Mouse (Mus musculus): ENCODE measurements around the gene Pus10. TPM values are rescaled to one million over a fixed set of nuclear protein-coding genes. Genes with fewer than 3 reads are reported as not detected.

Gene Pus10
- polyA plus RNA-seq, 1 experiment from 2014 or later, result 12.0 TPM

DNA sequence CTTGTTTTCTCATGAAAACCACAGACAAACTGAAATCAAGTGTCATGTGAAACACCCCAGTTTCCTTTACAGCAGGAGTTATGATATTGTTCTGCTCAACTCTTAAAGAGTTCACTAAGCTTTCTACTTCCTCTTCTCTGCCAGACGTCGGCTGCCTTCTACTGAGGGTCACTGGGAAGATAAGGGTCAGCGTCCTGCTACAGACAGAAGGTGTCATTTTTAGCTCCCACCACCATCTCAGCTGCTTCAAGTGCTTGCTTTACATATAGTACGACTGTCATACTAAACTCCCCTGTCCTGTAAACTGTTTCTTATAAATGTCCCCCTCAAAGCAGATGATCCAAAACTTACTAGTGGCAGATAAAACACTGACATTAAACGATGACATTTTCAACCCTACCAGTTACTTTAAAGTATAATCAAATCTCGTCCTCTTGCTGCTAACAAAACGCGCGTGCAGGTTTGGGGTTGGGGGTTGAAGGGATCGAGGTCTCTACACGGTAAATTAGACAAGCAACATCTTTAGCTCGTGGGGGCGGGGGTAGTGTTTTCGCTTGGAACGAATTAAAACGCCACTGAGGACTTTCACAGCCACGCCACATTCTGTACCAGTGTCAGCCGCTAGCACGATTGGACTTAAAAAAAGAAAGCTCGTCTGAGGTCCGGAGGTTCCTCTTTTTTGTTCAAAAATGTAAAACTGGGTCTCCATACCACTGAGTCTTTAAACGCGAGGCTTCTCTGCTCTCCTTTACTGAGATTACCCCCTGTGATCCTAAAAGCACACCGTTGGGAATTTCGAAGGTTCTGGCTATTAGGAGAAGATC is 104.4 kb downstream of the Pus10 start:
- Histone ChIP-seq H3K4me1 (peaks cover 13% of the 10 kb centered on the region; the same call in 1 of the 2 replicates), H3K9me3 (no peaks in the 10 kb centered on the region), H3K36me3 (replicated peaks) (no peaks in the 10 kb centered on the region), H3K27me3 (replicated peaks) (0 out of 2 replicates have a peak, but pooled peaks cover 7% of the 10 kb centered on the region), H3K4me3 (peak overlapping the region; percentile 85), H3K4me2 (peak overlapping the region; percentile 71), H3K9ac (peak overlapping the region; percentile 74), H3K27ac (peak overlapping the region; percentile 83)
- under 1% methylated on average over 25 of the region's 25 CpGs for WGBS
- ATAC-seq (replicated peaks), result peak; percentile 14; the same call in 1 of the 2 replicates

DNA sequence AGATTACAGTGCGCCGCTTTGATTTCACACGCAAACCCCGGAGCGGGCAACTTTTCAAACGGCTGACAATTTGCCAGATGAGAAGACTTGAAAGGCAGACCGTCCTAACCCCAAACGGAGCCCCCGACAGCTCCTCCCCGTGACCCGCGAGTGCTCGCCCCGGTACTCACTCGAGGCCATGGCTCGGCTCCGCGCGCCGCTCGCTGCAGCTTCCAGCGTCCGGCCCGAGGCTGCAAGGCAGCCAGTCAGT is 105.0 kb downstream of the Pus10 start:
- no peak for ATAC-seq (replicated peaks)
- H3K9ac ChIP-seq, result peak overlapping the region; percentile 74
- no peaks in the 10 kb centered on the region for H3K36me3 ChIP-seq (replicated peaks)
- H3K27ac ChIP-seq, result peak overlapping the region; percentile 83
- whole genome bisulfite sequencing, result under 1% methylated on average over 24 of the region's 24 CpGs
- peak overlapping the region; percentile 85 for H3K4me3 ChIP-seq
- H3K27me3 ChIP-seq (replicated peaks), result 0 out of 2 replicates have a peak, but pooled peaks cover 7% of the 10 kb centered on the region
- no peaks in the 10 kb centered on the region for H3K9me3 ChIP-seq
- peak overlapping the region; percentile 71 for H3K4me2 ChIP-seq
- peaks cover 13% of the 10 kb centered on the region; the same call in 1 of the 2 replicates for H3K4me1 ChIP-seq

- Histone ChIP-seq H3K36me3 (replicated peaks) (no peaks in the 10 kb centered on the region), H3K27ac (peak within 1 kb of the TSS; percentile 83), H3K27me3 (replicated peaks) (0 out of 2 replicates have a peak, but pooled peaks cover 7% of the 10 kb centered on the region), H3K9ac (peak within 1 kb of the TSS; percentile 74), H3K4me3 (peak within 1 kb of the TSS; percentile 85), H3K4me2 (peak within 1 kb of the TSS; percentile 71), H3K4me1 (peaks cover 13% of the 10 kb centered on the region; the same call in 1 of the 2 replicates), H3K9me3 (no peaks in the 10 kb centered on the region)
- 0% methylated on average over 76 of the region's 88 CpGs for WGBS
- ATAC-seq (replicated peaks), result peak; percentile 96
Measured at GRCm38 (mm10) chr11:23770760-23771506, 105.5 kb downstream of the Pus10 start, which contains the start of gene Rel. TSS of gene Rel (minus strand) at chr11:23770970.

DNA sequence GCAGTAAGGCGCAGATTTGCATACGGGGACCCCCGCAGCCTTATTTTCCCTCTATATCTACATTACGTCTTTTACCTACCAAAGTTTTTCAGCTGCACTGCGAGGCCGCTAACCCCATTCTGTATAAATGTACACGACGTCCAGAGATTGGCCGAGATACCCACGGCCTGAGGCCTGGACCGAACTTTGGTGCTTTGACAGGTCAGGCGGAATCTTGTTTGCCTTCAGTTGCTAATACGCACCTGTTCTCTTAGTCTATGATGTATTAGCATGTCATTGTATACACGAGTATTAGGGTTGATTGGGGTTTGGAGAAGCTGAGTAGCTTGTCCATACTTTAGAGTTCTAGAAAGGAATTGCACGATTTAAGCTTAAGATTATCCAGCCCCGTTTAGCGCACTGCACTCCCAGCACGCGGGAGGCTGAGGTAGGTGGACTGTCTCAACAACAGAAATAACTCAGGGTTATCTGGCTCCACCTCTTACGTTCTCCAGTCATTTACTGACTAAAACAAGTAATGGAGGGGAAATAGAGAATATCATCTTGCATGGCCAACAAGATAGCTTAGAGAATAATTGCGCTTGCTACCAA is 106.1 kb downstream of the Pus10 start:
- peaks cover 13% of the 10 kb centered on the region; the same call in 1 of the 2 replicates for H3K4me1 ChIP-seq
- peak overlapping the region; percentile 83 for H3K27ac ChIP-seq
- peak overlapping the region; percentile 85 for H3K4me3 ChIP-seq
- 6% methylated on average over 21 of the region's 21 CpGs for WGBS
- ATAC-seq (replicated peaks), result peak; percentile 10
- H3K9me3 ChIP-seq, result no peaks in the 10 kb centered on the region
- H3K4me2 ChIP-seq, result peak overlapping the region; percentile 71
- 0 out of 2 replicates have a peak, but pooled peaks cover 7% of the 10 kb centered on the region for H3K27me3 ChIP-seq (replicated peaks)
- peak overlapping the region; percentile 74 for H3K9ac ChIP-seq
- H3K36me3 ChIP-seq (replicated peaks), result no peaks in the 10 kb centered on the region

DNA sequence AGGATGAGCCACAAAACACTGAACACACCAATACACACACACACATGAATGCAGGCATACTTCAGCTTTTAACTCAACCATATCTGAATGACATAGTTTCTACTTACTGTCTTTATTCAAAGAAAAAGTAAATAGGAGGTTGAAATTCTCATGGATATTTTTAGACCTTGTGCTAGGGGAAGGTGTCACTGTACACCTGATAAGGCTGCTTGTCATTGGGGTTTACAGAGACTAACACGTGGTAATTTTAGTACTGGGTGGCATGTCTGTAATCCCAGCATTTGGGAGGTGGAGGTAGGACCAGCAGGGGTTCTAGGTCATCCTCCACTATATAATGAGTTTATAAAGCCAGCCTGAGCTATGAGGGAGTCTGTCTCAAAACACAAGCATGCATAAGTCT is 107.0 kb downstream of the Pus10 start:
- H3K36me3 ChIP-seq (replicated peaks), result no peaks in the 10 kb centered on the region
- H3K4me1 ChIP-seq, result peaks cover 13% of the 10 kb centered on the region; the same call in 1 of the 2 replicates
- H3K9me3 ChIP-seq, result no peaks in the 10 kb centered on the region
- no peak for ATAC-seq (replicated peaks)
- H3K9ac ChIP-seq, result no peak overlapping the region
- no peak overlapping the region for H3K27ac ChIP-seq
- H3K4me3 ChIP-seq, result no peak overlapping the region
- 0 out of 2 replicates have a peak, but pooled peaks cover 7% of the 10 kb centered on the region for H3K27me3 ChIP-seq (replicated peaks)
- H3K4me2 ChIP-seq, result no peak overlapping the region
- WGBS, result 41% methylated on average over 1 of the region's 1 CpGs

DNA sequence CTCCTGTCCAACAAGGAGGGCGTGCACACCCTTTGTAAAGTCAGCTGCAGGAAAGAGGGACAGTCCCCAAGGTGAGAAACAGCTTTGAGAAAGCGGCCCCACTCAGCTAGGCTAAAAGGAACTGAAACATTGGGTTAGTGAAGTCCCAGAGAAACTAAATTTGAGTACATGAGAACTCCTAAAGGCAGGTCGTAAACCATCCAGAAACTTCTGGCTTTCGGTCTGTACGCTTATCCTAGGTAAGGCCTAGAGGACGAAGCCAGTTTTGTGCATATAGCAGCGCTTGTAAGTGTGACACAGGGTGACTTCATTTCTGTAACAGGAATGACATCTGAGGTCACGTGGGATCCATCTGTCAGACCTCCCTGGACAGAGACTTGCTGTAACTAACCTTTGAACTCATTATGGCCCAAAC is 113.3 kb downstream of the Pus10 start:
- no peak overlapping the region for H3K9ac ChIP-seq
- H3K4me3 ChIP-seq, result no peak overlapping the region
- no peaks in the 10 kb centered on the region for H3K4me1 ChIP-seq
- ATAC-seq (replicated peaks), result no peak
- WGBS, result 90% methylated on average over 8 of the region's 8 CpGs
- H3K36me3 ChIP-seq (replicated peaks), result no peaks in the 10 kb centered on the region
- no peak overlapping the region for H3K27ac ChIP-seq
- no peaks in the 10 kb centered on the region for H3K27me3 ChIP-seq (replicated peaks)
- H3K4me2 ChIP-seq, result no peak overlapping the region
- no peaks in the 10 kb centered on the region for H3K9me3 ChIP-seq

- 87% methylated on average over 3 of the region's 3 CpGs for WGBS
- no peaks in the 10 kb centered on the region for H3K27me3 ChIP-seq (replicated peaks)
- H3K27ac ChIP-seq, result no peak overlapping the region
- H3K9ac ChIP-seq, result no peak overlapping the region
- no peak overlapping the region for H3K4me3 ChIP-seq
- no peak for ATAC-seq (replicated peaks)
- no peaks in the 10 kb centered on the region for H3K9me3 ChIP-seq
- H3K4me2 ChIP-seq, result no peak overlapping the region
- H3K36me3 ChIP-seq (replicated peaks), result no peaks in the 10 kb centered on the region
- H3K4me1 ChIP-seq, result no peaks in the 10 kb centered on the region
Measured at GRCm38 (mm10) chr11:23782038-23782437, 116.6 kb downstream of the Pus10 start.

Other genes starting within 250 kb of the Pus10 start
- 106 and 113 TPM in 2 replicates for gene Ahsa2, start 167.6 kb upstream of the Pus10 start, polyA plus RNA-seq (2015; fragmentation: Nextera tagmentation; extraction: Ambion mirVana)
- 0.13 TPM in 2 replicates for gene 1700093K21Rik, start 144.5 kb upstream of the Pus10 start, polyA plus RNA-seq (2015; fragmentation: Nextera tagmentation; extraction: Ambion mirVana)
- gene 0610010F05Rik, start 32.0 kb upstream of the Pus10 start, polyA plus RNA-seq (2015; fragmentation: Nextera tagmentation; extraction: Ambion mirVana), result 135 and 146 TPM in 2 replicates
- gene Pex13, start 285 bp downstream of the Pus10 start, polyA plus RNA-seq (2015; fragmentation: Nextera tagmentation; extraction: Ambion mirVana), result 29.6 and 30.5 TPM in 2 replicates
- 0.29 and 0.37 TPM in 2 replicates for gene Rel, start 105.3 kb downstream of the Pus10 start, polyA plus RNA-seq (2015; fragmentation: Nextera tagmentation; extraction: Ambion mirVana)
- gene Papolg, start 229.6 kb downstream of the Pus10 start, polyA plus RNA-seq (2015; fragmentation: Nextera tagmentation; extraction: Ambion mirVana), result 19.1 and 21.9 TPM in 2 replicates

All from midbrain, embryonic 15.5 days (tissue).